Mouse (Mus musculus) heart, postnatal 0 days (tissue): Measurements from ENCODE around the gene Chchd5.

Experiments used
- CTCF ChIP-seq: IDR thresholded peaks from 2 replicates; pipeline ENCODE4 v1.5.1; 2016; ENCODE audit warnings: antibody characterized with exemption, control low read depth, low read depth
- EP300 ChIP-seq: IDR thresholded peaks from 2 replicates; pipeline ENCODE4 v1.6.1; 2016; ENCODE audit warnings: antibody characterized with exemption, low read depth

GRCm38 (mm10) chr2:129129987-129130545 lies 566 bp downstream of the Chchd5 start:
- TF ChIP-seq CTCF (no peak), EP300 (no peak; the same call in 1 of the 2 replicates)
